Mouse (Mus musculus) small intestine, adult 2 months (tissue): ENCODE measurements around the gene Lancl3. TPM values are rescaled to one million over a fixed set of nuclear protein-coding genes. Genes with fewer than 3 reads are reported as not detected.

ENCODE experiments used
- H3K27ac ChIP-seq: fragments of 200-500 bp; 2 replicates; pipeline ENCODE4 v1.5.1; 2012; ENCODE audit warnings: low read depth, low read length, control low read depth, inconsistent platforms; ENCODE audit not compliant: insufficient read depth
- H3K27me3 ChIP-seq: fragments of 200-500 bp; 2 replicates; pipeline ENCODE4 v1.6.1; 2012; ENCODE audit warnings: mild to moderate bottlenecking, moderate library complexity, low read length, inconsistent platforms; ENCODE audit not compliant: control insufficient read depth, insufficient read depth
- H3K36me3 ChIP-seq: fragments of 200-500 bp; 2 replicates; pipeline ENCODE4 v1.6.1; 2012; ENCODE audit warnings: mild to moderate bottlenecking, low read length, control low read depth, inconsistent platforms; ENCODE audit not compliant: control insufficient read depth, insufficient read depth
- H3K4me1 ChIP-seq: fragments of 200-500 bp; 2 replicates; pipeline ENCODE4 v1.6.1; 2012; ENCODE audit warnings: low read length, inconsistent platforms, mixed read lengths; ENCODE audit not compliant: control insufficient read depth, insufficient read depth, insufficient read length
- H3K4me3 ChIP-seq: fragments of 200-500 bp; 2 replicates; pipeline ENCODE4 v1.5.1; 2012; ENCODE audit warnings: low read depth, mild to moderate bottlenecking, control low read depth, inconsistent platforms, low read length, moderate library complexity
- CTCF ChIP-seq: fragments of 200-500 bp; IDR thresholded peaks from 2 replicates; pipeline ENCODE4 v1.5.1; 2012; ENCODE audit warnings: low read depth, mild to moderate bottlenecking, control low read depth, inconsistent platforms, low read length, moderate library complexity, mixed read lengths; ENCODE audit not compliant: insufficient replicate concordance, insufficient read length; ENCODE audit errors: extremely low read depth
- POLR2A ChIP-seq: fragments of 200-500 bp; IDR thresholded peaks from 2 replicates; pipeline ENCODE4 v1.6.1; 2012; ENCODE audit warnings: low read depth, mild to moderate bottlenecking, control low read depth, inconsistent platforms, low read length, moderate library complexity
- WGBS: fragments of 180-500 bp; shearing (Covaris S2); methylation state at CpG from one replicate; pipeline ENCODE4 v1.1.7; 2018; 5-methylcytosine and 5-hydroxymethylcytosine counted together
- polyA plus RNA-seq: library from polyadenylated mRNA; depleted of rRNA; stranded (reverse); fragments of >200 nt; gene quantifications from 2 replicates; pipeline ENCODE4 v1.2.3, GENCODE M21; 2012

Lancl3 gene
- polyA plus RNA-seq, 1 experiment: 0.16 TPM

GRCm38 (mm10) chrX:9243381-9243864, 43.7 kb downstream of the Lancl3 start:
- no peak overlapping the region for H3K27ac ChIP-seq
- no peaks in the 10 kb centered on the region for H3K27me3 ChIP-seq
- no peaks in the 10 kb centered on the region for H3K36me3 ChIP-seq
- H3K4me3 ChIP-seq: no peak overlapping the region
- TF ChIP-seq CTCF (no peak), POLR2A (no peak)
- WGBS: 47% methylated on average over 8 of the region's 8 CpGs
- peaks cover 1% of the 10 kb centered on the region; the same call in 1 of the 2 replicates for H3K4me1 ChIP-seq

- Histone ChIP-seq H3K4me1 (peaks cover 1% of the 10 kb centered on the region; the same call in 1 of the 2 replicates), H3K36me3 (no peaks in the 10 kb centered on the region), H3K27ac (no peak overlapping the region), H3K27me3 (no peaks in the 10 kb centered on the region), H3K4me3 (no peak overlapping the region)
- 31% methylated on average over 12 of the region's 12 CpGs for WGBS
- TF ChIP-seq POLR2A (no peak), CTCF (no peak)
Observed at GRCm38 (mm10) chrX:9244603-9245336, 45.1 kb downstream of the Lancl3 start.

DNA sequence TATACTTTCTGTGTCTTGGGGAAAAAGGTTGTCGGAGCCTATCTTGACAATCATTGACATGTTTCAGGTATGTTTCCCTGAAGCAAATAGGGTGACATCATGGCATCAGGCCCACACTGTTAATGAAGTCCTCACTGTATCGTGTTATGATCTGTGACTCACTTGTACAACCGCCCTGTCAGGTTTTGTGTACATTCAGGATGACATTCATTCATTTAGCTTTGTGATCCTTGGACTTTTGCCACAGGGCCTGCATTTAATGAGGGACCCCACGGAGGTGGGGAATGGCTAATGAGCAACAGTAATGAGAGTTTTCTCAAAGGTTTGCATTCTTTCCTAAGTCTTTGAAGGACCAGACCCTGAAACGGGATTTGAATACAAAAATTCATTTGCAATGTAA, 49.2 kb downstream of the Lancl3 start:
- Histone ChIP-seq H3K4me1 (no peaks in the 10 kb centered on the region), H3K27me3 (no peaks in the 10 kb centered on the region), H3K36me3 (no peaks in the 10 kb centered on the region), H3K4me3 (no peak overlapping the region), H3K27ac (no peak overlapping the region)
- WGBS: 35% methylated on average over 5 of the region's 5 CpGs
- TF ChIP-seq POLR2A (no peak), CTCF (no peak)

GRCm38 (mm10) chrX:9253990-9254389, 54.3 kb downstream of the Lancl3 start:
- 79% methylated on average over 10 of the region's 10 CpGs for WGBS

DNA sequence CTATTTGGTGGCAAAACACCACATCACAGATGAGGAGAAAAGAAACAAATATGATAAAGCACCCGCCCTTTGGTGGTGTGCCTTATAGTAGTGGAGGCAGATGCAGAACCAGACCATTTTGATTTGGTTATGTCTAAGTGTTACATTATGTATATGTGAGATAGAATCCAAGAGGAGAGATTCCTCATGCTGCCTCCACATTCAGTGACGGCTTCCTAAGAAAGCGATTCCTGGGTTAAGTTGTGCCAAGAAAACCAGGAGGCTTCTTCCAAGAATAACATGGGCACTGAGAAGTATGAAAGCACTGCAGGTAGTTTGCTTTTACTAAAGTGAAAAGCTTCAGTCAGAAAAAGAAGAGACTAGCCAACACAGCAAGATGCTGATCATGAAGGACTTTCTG, 55.2 kb downstream of the Lancl3 start:
- Histone ChIP-seq H3K4me1 (no peaks in the 10 kb centered on the region), H3K4me3 (no peak overlapping the region), H3K27me3 (no peaks in the 10 kb centered on the region), H3K36me3 (no peaks in the 10 kb centered on the region), H3K27ac (no peak overlapping the region)
- TF ChIP-seq CTCF (no peak), POLR2A (no peak)
- whole genome bisulfite sequencing: 89% methylated on average over 3 of the region's 3 CpGs

More at GRCm38 (mm10) chrX:9253990-9254389, 54.3 kb downstream of the Lancl3 start:
- H3K4me3 ChIP-seq: no peak overlapping the region
- H3K27ac ChIP-seq: no peak overlapping the region
- TF ChIP-seq POLR2A (no peak), CTCF (no peak)
- no peaks in the 10 kb centered on the region for H3K27me3 ChIP-seq
- no peaks in the 10 kb centered on the region for H3K4me1 ChIP-seq
- H3K36me3 ChIP-seq: no peaks in the 10 kb centered on the region

DNA sequence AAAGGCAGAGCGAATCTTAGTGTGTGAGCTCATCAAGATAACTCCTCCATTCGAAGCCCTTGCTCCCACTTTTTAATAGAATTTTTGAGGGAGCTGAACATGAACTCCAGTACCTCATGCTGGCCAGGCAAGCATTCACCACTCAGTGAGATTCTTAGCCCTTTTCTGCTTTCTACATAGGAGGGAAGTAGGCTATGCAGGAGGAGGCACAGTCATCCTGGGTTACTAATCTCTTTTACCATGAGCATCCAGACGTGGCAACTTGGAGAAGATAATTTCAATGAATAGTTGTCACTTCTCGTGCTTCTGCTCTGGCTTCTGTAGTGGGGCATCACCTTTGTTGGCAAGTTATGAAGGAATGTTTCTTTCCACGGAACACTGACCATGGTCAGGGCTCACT, 57.1 kb downstream of the Lancl3 start, which contains the start of gene Gm14862:
Gm14862 (minus strand) TSS at position 134 of the 400 bp plus-strand sequence.
- no peaks in the 10 kb centered on the region for H3K4me1 ChIP-seq
- H3K27me3 ChIP-seq: no peaks in the 10 kb centered on the region
- no peak within 1 kb of the TSS for H3K4me3 ChIP-seq
- TF ChIP-seq CTCF (no peak), POLR2A (no peak)
- no peaks in the 10 kb centered on the region for H3K36me3 ChIP-seq
- WGBS: 81% methylated on average over 5 of the region's 5 CpGs
- no peak within 1 kb of the TSS for H3K27ac ChIP-seq

- Histone ChIP-seq H3K4me3 (no peak overlapping the region), H3K36me3 (no peaks in the 10 kb centered on the region), H3K4me1 (no peaks in the 10 kb centered on the region), H3K27ac (no peak overlapping the region), H3K27me3 (no peaks in the 10 kb centered on the region)
- WGBS: 46% methylated on average over 7 of the region's 7 CpGs
- no peak for TF ChIP-seq POLR2A
- TF ChIP-seq CTCF: no peak
Observed at GRCm38 (mm10) chrX:9257831-9258230, 58.1 kb downstream of the Lancl3 start.
